Mouse (Mus musculus) lung, postnatal 4 days (tissue): ENCODE data around the gene Cwf19l2.
A peak's percentile ranks its signal among the peaks of the same experiment; 100 is the strongest.
"Not testable (repeated sequence)": the region's sequence is repeated elsewhere in the genome, so short reads cannot be mapped to it uniquely, and the experiment has no call there.

ENCODE experiments used
- DNase-seq, 2 experiments: peaks; one replicate each; pipeline ENCODE4 v3.0.0; 2021

The Cwf19l2 gene

DNA sequence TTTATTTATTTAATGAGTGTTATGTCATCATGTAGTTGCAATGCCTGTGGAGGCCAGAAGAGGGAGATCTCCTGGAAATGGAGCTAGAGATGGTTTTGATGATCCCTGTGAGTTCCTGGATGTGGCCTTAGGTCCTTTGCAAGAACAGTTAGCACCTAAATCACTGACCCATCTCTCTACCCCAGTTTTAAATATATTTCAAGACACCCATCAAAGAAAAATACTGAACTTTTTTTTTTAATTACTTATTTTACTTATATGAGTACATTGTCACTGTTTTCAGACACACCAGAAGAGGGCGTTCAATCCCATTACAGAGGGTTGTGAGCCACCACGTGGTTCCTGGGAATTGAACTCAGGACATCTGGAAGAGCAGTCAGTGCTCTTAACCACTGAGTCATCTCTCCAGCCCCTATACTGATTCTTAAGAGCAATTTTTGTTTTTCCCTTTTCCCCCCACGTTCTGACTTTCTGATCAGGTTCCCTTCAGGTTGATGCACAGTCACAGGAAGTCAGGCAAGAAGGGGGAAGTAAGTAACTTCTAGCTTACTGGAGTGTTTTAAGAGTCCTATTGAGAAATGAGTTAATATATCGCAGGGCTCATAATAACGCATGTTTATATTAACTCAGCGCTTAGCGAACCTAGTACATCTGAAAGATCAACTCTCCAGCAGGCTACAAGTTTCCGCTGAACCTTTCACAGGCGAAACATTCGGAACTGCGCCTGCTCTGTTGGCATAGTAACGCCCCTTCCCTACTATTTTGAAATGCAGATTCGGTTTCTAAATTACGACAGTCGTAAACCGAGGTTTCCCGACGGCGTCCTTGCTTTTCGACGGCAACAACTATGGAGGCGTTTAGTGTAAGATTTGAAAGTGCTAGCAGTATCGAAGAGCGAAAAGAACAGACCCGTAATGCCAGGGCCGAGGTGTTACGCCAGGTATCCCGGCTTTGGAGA is at the start of gene Cwf19l2:
Gene Cwf19l2, plus strand, starts transcription at position 342 of the 958 bp plus-strand sequence.
- peak; percentile 84 to 86 for DNase-seq

DNA sequence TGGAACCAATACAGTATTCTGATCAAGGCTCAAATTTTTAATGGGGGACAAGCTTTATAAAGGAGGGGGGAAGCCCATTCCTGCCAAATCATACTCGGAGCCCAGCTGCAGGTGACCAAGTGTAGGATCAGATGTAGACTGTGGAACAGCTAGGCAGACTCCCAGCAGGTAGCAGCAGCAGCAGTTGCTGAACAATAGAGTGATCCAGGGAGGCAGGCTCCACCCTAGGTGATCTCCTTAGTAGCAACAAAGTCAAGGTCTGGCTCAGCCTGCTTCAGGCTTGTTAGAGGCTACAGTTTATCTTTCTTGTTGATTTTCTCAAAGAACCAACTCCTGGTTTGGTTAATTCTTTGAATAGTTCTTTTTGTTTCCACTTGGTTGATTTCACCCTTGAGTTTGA is 27.1 kb upstream of the Cwf19l2 start:
- not testable (repeated sequence) for DNase-seq

- DNase-seq: peak in 1 of 2 experiments; percentile 5
Observed at GRCm38 (mm10) chr9:3404372-3404771, 980 bp downstream of the Cwf19l2 start.

GRCm38 (mm10) chr9:3439555-3440300 is 36.3 kb downstream of the Cwf19l2 start:
- not testable (repeated sequence) for DNase-seq

DNA sequence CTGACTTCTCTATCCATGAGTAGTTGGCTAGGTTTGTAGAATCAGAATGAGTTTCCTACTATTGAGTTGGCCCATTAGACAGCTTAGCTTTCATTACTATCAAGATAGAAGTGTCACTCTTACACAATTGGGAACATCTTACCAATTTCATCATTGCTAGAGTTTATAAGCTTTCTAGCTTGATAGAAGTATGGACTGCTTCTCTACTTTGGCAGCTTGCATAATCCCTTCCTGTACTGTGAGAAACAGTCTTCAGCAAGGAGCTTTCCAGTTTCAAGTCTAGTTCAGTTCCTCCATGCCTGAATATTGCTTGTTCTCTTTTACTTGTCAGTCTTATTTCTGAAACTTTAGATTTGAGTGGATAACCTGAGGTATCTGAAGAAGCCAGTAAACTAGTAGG is 68.5 kb downstream of the Cwf19l2 start:
- DNase-seq: no peak

DNA sequence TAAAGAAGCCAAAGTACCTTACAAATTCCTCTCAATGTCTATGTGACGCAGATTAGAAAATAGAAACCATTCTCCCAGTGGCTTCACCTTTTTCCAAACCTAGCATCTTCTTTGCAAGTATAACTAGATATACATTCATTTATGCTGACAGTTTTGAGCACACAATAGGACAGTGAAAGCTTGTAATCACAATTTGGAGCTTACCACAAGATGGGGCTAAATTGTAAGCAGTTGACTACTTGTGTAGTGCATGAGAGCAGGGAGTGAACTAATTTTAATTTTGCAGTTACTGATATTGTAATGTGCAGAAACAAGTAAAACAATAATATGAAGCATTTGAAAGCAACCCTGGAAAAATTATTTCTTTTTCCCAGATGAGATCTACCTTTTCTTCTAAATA is 115.3 kb downstream of the Cwf19l2 start:
- no peak for DNase-seq

- DNase-seq: no peak
Observed at GRCm38 (mm10) chr9:3519178-3519577, 115.8 kb downstream of the Cwf19l2 start.

GRCm38 (mm10) chr9:3521031-3521430 is 117.6 kb downstream of the Cwf19l2 start:
- DNase-seq: no peak
